Mouse (Mus musculus): ENCODE results near the gene Prkcz.

Gene Prkcz

DNA sequence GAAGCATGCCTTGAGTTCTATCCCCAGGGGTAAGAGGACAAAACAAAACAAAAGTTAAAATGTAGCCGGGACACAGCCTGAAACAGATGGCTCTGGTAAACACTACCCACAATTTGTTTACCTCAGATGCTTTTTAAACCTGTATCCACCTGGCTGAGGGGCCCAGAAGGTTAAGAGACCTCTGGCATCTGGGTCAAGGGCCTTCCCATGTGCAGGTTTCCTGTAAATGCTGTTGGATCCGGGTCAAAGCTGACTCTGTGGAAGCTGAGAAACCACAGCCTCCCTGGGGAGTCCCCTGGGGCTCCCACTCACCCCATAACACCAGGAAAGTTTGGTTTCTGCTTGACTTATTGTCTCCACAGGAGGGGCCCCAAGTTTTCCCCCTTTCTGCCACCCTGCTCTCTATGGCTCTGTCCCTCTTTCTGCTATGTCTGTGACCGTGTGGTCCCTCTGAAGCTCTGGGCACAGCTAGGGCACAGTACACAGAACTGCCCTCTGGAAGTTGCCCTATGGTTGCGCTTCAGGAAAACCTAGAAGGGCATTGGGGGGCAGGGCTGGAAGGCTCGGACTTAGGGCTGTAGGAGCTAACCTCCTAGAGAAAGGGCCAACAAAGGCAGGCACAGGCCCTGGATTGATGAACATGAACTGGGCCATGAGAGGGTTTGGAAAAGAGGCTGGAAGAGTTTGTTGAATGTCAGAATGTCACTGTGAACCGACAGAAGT lies 115.2 kb downstream of the Prkcz start:
- no peak for DNase-seq (ENCODE audit: low spot score in 2 of 2)

DNA sequence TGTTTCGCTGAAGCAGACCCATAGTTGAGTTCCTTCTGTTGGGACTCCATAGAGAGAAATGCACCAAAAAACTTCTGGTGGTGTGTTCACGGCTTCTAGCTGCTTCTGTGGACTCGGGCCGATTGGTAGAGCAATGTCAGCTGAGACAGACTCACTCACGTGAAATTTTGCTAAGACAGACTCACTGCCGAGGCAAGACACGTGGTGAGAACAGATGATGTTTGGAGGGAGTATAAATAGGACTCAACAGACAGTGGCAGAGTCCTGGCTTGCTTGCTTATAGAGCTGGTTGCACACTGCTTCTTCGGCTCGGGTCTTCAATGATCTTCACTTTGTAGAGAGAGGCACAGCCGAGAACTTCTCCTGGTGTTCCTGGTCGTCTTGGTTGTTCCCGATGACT lies 117.9 kb downstream of the Prkcz start:
- DNase-seq (ENCODE audit: low spot score in 2 of 2): no peak

DNA sequence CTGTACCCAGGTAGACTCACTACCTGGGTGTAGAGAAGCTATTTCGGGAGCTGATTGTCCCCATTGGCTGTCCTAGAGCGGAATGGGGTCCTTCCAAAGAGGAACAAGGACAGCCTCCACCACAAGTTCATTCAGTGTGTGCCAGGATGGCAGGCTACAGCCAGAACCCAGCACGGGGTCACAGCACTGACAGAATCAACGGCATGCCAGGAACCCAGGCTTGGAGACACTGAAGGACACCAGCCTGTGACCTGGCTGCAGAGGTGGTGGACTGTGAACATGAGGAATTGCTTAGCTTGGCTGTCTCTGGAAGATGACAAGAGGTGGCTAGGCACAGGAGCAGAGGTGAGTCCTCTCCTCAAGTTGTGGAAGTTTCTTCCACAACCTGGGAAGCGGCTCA lies 118.9 kb downstream of the Prkcz start:
- no peak for DNase-seq (ENCODE audit: low spot score in 2 of 2)

DNA sequence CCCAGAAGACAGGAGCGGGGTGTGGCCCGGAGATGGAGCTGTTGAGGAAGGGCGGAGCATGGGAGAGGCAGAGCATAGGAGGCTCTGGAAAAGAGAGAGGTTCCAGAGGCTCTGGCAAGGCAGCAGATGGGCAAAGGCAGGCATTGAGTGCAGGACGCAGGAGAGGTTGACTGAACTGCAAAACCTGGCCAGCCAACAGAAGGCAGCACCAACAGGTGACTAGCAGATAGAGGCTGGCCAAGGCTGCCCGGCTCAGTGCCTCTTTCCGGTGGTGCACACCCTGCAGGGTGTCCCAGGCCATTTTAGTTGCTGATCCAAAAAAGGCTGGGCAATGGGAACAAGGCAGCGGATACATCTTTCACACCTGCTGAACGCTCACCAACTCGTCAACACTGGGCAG lies 119.4 kb downstream of the Prkcz start:
- no peak for DNase-seq (ENCODE audit: low spot score in 2 of 2)

GRCm38 (mm10) chr4:155239494-155239893 lies 121.7 kb downstream of the Prkcz start:
- no peak for DNase-seq (ENCODE audit: low spot score in 2 of 2)

GRCm38 (mm10) chr4:155238276-155238675 lies 122.9 kb downstream of the Prkcz start:
- no peak for DNase-seq (ENCODE audit: low spot score in 2 of 2)

DNA sequence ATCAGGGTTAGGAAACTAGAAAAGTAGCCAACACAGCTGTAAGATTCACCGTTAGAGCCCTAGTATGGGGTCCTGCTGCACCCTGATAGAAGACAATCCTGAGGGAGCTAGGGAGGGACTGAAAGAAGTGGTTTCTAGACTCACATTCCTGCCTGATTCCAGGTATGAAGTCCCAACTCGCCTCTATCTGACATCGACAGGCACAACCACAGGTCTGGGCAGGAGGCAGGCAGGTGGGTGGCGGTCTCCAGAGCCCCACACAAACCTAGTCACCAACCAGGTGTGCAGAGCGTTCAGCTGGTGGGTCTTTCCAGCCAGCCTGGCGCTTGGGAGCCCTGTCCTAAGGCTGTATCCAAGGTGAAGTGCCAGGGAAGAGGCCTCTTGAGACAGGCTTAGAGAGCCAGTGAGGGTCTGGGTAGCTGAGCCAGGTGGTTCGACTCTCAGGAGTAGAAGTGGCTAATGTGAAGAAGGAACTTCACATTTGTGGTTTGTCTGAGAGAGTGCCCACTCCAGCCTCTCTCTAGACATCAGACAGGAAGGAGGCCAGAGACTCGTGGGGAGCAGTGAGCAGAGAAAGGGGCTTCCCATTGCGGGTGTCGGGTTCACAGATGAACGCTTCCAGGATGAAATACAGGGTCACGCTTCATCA lies 124.3 kb downstream of the Prkcz start:
- peak; percentile 81 to 83 for DNase-seq (ENCODE audit: low spot score in 2 of 2)

DNA sequence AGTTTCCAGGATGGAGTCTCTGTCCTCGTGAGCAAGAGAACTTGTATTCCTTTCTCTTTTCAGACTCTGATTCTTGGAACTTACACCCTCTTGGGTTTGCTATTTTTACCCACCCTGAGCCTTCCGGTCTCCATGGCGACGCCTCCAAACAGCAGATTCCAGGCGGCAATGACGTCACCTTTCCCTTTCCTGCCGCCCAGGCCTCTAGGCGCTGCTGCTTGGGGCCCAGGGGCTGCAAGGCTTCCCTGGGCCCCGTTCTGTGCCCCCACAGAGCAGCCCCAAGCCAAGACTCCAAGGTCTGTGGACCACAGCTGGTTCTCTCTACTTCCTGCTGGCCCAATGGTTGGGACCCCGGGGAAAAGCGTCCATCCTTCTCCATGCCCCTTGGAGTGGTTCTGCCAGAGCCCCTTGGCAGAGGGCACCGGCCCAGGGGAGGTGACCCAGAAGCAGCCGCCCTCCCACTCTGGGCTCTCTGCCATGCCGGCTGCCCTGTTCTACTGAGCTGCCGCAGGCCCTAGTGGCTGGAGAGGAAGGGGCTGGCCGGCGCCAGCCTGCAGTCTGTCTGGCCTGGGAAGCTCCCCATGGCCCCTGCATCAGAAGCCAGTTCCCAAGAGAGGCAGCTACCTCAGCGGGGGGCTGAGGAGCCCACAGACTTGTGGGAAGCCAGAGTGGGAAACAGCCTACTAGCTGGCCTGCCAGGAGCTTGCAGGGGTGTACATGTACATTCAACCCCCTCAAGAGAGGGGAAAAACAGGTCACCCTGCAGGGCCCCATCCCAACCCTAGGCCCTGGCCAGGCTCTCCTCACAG lies 125.6 kb downstream of the Prkcz start:
- DNase-seq (ENCODE audit: low spot score in 2 of 2): peak in 1 of 2 experiments; percentile 37

DNA sequence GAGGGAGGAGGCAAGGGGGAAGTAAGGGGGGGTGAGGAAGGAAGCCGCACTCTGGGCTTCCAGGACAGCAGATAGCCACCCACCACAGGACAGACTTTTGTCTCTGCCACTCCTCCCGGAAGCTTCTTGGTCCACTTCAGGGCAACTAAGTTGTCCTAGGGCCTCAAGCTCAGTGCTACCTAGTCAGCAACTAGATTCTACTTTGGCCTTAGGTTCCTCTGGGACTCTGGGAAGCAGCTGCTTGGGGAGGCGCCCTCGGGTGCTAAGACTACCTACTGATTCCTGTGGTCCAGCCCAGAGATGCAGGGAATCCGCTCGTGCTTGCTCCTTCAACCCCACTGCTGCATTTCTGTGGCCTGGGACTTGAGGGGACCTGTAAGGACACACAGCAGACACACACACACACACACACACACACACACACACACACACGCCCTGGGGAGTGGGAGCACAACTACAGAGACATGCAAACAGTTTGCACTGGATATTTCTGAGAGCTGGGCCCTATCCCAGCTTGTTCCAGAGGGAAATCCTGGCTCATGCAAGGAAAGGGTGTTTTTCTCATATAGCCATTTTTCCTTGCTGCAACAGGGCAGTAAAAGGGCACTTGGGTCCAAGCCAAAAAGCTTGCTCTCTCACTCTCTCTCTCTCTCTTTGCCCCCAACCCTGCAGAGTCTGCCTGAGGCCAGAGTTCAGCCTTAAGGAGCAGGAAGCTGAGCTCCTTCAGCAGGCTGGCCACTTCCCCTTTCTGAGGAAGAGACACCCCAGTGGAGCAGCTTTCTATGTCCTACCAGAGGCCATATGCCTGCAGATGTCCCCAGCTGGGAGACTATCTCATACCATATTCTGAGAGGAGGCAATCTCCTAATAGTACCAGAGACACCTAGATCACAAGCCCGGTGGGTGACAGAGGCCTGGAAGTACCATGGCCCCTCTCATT lies 126.5 kb downstream of the Prkcz start:
- DNase-seq (ENCODE audit: low spot score in 2 of 2): peak in 1 of 2 experiments; percentile 25

GRCm38 (mm10) chr4:155233878-155234277 lies 127.3 kb downstream of the Prkcz start:
- DNase-seq (ENCODE audit: low spot score in 2 of 2): no peak

DNA sequence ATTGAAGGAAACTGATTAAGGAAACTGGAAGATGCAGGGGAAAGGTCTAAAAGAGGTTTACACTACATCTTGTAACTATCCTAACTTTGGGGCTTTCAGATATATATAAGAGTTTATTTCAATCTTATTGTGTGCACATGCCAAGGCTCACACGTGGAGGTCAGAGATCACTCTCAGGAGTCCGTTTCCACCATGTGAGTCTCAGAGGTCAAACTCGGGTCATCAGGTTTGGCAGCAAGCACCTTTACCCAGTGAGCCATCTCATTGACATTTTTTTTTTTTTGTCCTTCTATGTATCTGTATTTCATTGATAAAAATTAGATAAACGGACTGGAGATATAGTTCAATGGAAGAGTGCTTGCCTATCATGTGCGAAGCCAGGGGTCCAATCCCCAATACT lies 132.7 kb downstream of the Prkcz start:
- no peak for DNase-seq (ENCODE audit: low spot score in 2 of 2)

- no peak for DNase-seq (ENCODE audit: low spot score in 2 of 2)
Measured at GRCm38 (mm10) chr4:155227986-155228385, 133.2 kb downstream of the Prkcz start.

- DNase-seq (ENCODE audit: low spot score in 2 of 2): no peak
Measured at GRCm38 (mm10) chr4:155225918-155226317, 135.2 kb downstream of the Prkcz start.

DNA sequence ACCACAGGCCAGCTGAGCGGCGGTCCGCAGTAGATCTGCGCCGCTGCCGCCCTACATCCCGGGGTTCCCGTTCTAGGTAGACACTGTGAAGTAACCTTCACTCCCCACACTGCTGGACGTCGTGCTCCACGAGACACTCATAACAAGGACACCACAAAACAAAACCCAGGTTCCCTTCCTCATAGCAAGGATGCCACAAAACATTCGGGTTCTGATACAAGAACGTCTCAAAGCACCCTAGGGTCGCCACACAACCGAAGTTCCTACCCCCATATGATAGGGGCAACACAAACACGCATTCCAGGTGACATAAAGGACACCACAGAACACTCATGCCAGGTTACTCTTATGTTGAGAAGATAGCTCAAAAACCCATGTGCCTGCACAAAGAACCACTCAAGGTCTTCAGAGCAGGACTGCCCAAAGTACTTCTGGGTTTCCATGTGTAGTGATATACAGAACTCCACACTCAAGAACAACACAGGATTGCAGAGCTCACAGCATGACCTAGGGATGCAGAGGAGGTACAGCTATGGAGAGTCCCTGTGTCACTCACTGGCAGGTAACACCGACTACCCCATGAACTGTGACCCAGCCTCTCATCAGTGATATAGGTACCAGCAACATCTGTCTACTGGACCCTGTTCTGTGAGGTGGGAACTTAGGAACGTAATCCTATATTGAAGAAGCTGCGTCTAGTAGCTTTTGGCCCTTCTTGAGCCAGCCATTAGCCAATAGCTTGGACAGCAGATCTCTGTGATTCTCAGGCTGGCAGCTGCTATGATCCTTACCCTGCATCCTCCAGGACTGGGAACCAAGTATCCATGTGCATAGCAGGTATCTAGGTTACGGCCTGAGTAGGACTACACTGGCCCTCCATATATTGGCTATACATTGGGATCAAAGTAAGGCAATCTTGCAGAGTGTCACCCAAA lies 137.3 kb downstream of the Prkcz start:
- no peak for DNase-seq (ENCODE audit: low spot score in 2 of 2)

DNA sequence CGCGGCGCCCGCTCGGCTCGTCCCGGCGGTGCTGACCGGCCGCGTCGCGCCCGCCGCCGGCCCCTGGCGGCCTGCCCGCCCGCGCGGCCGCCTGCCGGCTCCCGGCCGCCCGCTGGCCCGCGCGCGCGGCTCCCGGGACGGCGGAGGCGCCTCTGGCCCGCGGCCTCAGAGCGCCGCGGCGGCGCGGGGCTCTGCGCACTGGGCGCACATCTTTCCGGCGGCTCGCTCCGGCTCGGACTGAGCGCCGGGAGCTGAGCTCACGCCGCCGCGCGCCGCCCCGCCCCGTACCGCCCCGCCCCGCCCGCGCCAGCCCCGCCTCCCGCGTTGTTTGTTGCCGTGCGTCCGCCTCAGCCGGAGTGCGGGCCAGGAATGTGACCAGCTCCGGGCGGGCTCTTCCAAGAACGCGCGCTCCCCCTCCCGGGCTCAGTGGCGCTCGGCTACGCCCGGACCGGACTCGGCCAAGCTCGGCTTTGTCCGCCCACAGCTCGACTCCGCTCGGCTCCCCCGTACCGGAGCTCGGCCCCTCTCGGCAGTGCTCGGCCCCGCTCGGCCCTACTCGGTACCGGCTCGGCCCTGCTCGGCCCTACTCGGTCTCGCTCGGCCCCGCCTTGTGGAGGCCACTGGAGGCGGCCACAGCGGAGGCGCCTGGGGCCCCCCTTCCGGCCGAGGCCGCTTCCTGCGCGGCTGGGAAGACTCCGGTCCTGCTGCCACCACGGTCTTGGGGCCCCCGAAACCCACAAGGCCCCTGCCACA lies 138.1 kb downstream of the Prkcz start:
- DNase-seq (ENCODE audit: low spot score in 2 of 2): peak; percentile 98 to 99

GRCm38 (mm10) chr4:155222552-155222840 lies 138.7 kb downstream of the Prkcz start, which contains the start of gene Ski:
Gene Ski (minus strand): TSS chr4:155222592.
- DNase-seq (ENCODE audit: low spot score in 2 of 2): no peak

DNA sequence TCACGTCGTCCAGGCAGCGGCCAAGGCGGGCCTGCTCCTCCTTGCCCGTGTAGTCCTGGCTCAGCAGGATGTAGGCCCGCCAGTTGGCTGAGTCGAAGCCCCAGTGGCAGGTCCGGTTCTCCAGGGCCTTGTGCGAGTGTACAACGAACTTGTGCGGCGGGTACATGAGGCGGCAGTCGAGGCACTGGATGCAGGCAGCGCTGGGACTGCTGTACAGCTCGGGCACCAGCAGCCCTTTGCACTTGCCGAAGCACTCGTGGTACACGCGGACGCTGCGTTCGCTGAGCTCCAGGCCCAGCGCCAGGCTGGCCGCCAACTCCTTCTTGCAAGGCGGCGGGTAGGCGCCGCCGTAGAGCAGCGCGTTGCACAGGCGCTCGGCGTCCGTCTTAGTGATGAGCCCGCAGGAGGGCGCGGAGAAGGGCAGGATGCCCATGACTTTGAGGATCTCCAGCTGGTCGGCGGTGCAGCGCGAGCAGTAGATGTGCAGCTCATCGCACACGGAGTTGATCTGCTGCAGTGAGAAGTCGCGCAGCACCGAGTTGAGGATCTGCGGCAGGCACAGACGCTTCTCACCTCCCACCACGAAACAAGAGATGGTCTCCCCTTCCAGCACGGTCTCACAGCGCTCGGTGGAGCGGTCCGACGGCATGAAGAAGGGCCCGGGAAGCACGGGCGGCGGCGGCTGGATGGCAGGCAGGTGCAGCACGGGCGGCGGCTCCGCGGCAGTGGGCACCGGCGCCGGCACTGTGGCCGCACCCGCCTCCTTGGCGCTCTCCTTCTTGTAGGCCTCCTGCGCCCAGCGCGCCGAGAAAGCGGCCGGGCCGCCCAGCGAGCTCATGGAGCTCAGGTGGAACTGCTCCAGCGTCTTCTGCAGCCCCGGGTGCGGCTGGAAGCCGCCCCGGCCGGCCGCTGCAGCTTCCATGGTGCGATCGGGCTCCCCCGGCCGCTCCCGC lies 139.3 kb downstream of the Prkcz start:
- DNase-seq (ENCODE audit: low spot score in 2 of 2): peak; percentile 52 to 53

DNA sequence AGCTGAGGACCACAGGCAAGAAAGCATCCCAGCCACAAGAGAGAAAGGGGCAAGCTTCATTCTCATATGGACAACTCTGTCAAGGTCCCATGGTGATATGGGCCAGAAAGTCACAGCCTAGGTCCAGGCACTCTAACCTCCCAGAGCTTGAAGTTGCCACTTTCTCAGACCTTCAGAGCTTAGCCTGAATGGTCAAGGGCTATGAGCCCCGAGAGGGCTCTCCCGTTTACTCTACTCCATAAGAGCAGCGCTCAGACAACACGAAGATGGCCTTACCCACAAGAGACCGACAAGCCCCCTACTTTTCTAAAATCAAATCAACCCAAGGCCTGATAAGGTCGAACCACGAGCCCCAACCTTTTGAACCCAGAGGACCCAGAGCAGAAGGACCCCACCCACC lies 140.1 kb downstream of the Prkcz start:
- DNase-seq (ENCODE audit: low spot score in 2 of 2): no peak

Measured in natural killer cell, adult 2 months (primary cell).